Comparison of ENCODE assay signal across 8 mouse cellular contexts in genomic region chr8:61590551-61591431, GRCm38 (mm10).
DNase-seq lines count a peak whose midpoint lies in the region; ATAC-seq and TF ChIP-seq lines count a peak whose summit lies in the region.

No protein-coding gene starts in this region.

- peak; percentile 97 for DNase-seq in Muller cell, postnatal 12 days (ENCODE audit: inconsistent ontology term)
- DNase-seq in cerebellum, adult 11-12 months = peak; percentile 27
- DNase-seq in forebrain, postnatal 0 days = peak; percentile 64
- peak; percentile 89 for DNase-seq in heart, postnatal 4 days
- peak; percentile 11 to 49 for DNase-seq in layer of hippocampus, adult 18-20 months (ENCODE audit: low spot score in 2 of 2)
- peak; percentile 83 for DNase-seq in ovary, postnatal 14 days (ENCODE audit: low spot score)
- peak; percentile 74 to 83 for DNase-seq in thymus, postnatal 36 days

- peak; percentile 88 for ATAC-seq in forebrain, postnatal 0 days
- peak; percentile 96 for ATAC-seq in lung, embryonic 16.5 days (ENCODE audit: low read depth)

- 0 out of 2 replicates have a peak, but pooled peaks cover 4% of the 10 kb centered on the region for H3K4me1 ChIP-seq in forebrain, postnatal 0 days (ENCODE audit: insufficient read depth)
- peaks cover 14% of the 10 kb centered on the region for H3K4me1 ChIP-seq in lung, embryonic 16.5 days (replicated peaks; ENCODE audit: control insufficient read depth, insufficient read depth, low read length)

- no peaks in the 10 kb centered on the region for H3K9me3 ChIP-seq in forebrain, postnatal 0 days (ENCODE audit: low read length)
- H3K9me3 ChIP-seq in lung, embryonic 16.5 days (ENCODE audit: control insufficient read depth, low read length) = no peaks in the 10 kb centered on the region

- TF ChIP-seq CTCF in forebrain, postnatal 0 days (IDR thresholded peaks at IDR 0.05; ENCODE audit: low read depth) = no peak

- 1% methylated on average over 35 of the region's 35 CpGs for WGBS in forebrain, postnatal 0 days
- WGBS in lung, embryonic 16.5 days = under 1% methylated on average over 34 of the region's 35 CpGs

- peak overlapping the region; percentile 94 for H3K4me2 ChIP-seq in forebrain, postnatal 0 days (ENCODE audit: low read depth)
- H3K4me2 ChIP-seq in lung, embryonic 16.5 days (ENCODE audit: low read depth, low read length) = peak overlapping the region; percentile 76

- H3K36me3 ChIP-seq in forebrain, postnatal 0 days (ENCODE audit: insufficient read depth) = no peaks in the 10 kb centered on the region
- H3K36me3 ChIP-seq in lung, embryonic 16.5 days (ENCODE audit: control insufficient read depth, insufficient read depth, low read length) = no peaks in the 10 kb centered on the region

- peak overlapping the region; percentile 58 for H3K9ac ChIP-seq in forebrain, postnatal 0 days
- H3K9ac ChIP-seq in lung, embryonic 16.5 days (ENCODE audit: low read length) = peak overlapping the region; percentile 86

- H3K27me3 ChIP-seq in forebrain, postnatal 0 days (ENCODE audit: insufficient read depth, low read length) = no peaks in the 10 kb centered on the region
- H3K27me3 ChIP-seq in lung, embryonic 16.5 days (ENCODE audit: control insufficient read depth, insufficient read depth, low read depth, low read length) = no peaks in the 10 kb centered on the region

- 0 out of 2 replicates have a peak overlapping the region, but pooled peaks have one; percentile 21 for H3K27ac ChIP-seq in forebrain, postnatal 0 days (ENCODE audit: low read depth, low read length)
- peak overlapping the region; percentile 98 for H3K27ac ChIP-seq in lung, embryonic 16.5 days (ENCODE audit: low read length)

- H3K4me3 ChIP-seq in forebrain, postnatal 0 days (ENCODE audit: low read depth, low read length) = peak overlapping the region; percentile 61
- H3K4me3 ChIP-seq in lung, embryonic 16.5 days (ENCODE audit: low read length) = peak overlapping the region; percentile 78

Comparison
In these comparisons a context has a peak if more than half of its experiments do, and no peak if none do; other contexts are left out.
1. Peak in every context shown above with its lines: DNase-seq, ATAC-seq, H3K4me3 ChIP-seq and H3K27ac ChIP-seq.
2. DNase-seq: peak in every context shown above with its lines; median percentile 97 in Muller cell, postnatal 12 days; 89 in heart, postnatal 4 days; 83 in ovary, postnatal 14 days; 78 in thymus, postnatal 36 days; 64 in forebrain, postnatal 0 days; 30 in layer of hippocampus, adult 18-20 months; 27 in cerebellum, adult 11-12 months.